ENCODE assay signal across 16 mouse cellular contexts in the genomic region with DNA sequence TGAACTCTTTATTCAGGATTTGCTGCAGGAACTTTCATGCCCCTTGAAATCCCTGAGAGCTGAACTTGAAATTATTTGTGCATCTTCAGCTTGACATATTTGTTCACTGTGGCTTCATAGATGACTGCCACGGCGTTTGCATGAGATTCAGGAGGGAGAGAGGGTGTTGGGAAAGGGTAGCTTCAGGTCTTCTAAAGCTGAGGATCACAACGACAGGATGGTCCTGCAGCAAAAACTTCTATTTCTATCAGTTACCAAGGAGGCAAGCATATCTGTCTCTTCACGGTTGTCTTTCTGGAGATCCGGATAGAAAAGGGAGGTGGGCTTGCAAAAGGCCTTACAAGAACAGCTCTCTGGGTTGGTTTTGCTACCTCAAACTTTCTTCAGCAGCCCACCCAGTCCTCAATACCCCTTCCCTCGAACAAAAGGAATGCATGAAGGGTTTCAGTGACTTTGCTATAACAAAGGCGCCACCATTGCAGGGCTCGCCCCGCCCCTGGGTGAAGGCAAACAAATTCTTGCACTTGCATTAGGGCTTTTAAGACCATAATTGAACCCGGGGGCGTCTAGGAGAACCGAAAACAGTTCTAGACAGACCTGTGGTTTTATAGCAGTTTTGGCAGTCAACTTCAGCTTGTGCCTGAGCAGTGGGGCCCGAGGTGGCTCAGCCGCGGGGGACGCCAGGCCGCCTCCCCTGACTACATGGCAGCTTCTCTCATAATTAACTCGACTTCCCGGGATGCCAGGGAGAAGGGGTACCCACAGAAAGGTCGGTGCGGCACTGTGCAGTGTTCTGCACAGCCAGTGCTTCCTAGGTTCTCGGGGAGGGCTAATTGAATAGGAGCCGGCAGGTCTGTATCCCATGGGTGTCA. TPM values are rescaled to one million over a fixed set of nuclear protein-coding genes. Genes with fewer than 3 reads are reported as not detected.
DNase-seq lines count a peak whose midpoint lies in the region; ATAC-seq and TF ChIP-seq lines count a peak whose summit lies in the region.
"Had no signal": no experiment of that assay in that cellular context is flagged by ENCODE, and none has a peak within 500 bp of the region (broad histone marks: within the 10 kb centered on the region; RNA-seq: fewer than 3 reads in every experiment).

No protein-coding gene starts in this region.

- H3K4me2 ChIP-seq in intestine, postnatal 0 days (replicated peaks; ENCODE audit: low read depth): peak overlapping the region; percentile 1; the same call in 1 of the 2 replicates

- no peaks in the 10 kb centered on the region for H3K9me3 ChIP-seq in heart, embryonic 10.5 days
- H3K9me3 ChIP-seq in E14TG2a.4 (ENCODE audit: low read length): no peaks in the 10 kb centered on the region; the same call in 1 of the 2 replicates
- no peaks in the 10 kb centered on the region for H3K9me3 ChIP-seq in intestine, postnatal 0 days (ENCODE audit: control insufficient read depth)

- no peak for ATAC-seq in intestine, postnatal 0 days

- peak; percentile 72 for DNase-seq in heart, embryonic 10.5 days (ENCODE audit: low spot score)
- no peak for DNase-seq in heart, adult 18-20 months
- DNase-seq in naive thymus-derived CD4-positive, alpha-beta T cell, adult 2 months (ENCODE audit: low read depth): peak; percentile 17
- DNase-seq in left cerebral cortex, postnatal 10 days (ENCODE audit: extremely low spot score in 1 of 2, low spot score in 2 of 2): no peak
- DNase-seq in lung, postnatal 25 days (ENCODE audit: low spot score): no peak
- DNase-seq in adrenal gland, postnatal 4 days (ENCODE audit: low spot score in 2 of 2): no peak
- DNase-seq: adrenal gland, postnatal 10 days; right cerebral cortex, postnatal 4 days had no signal

- intact Hi-C loops in left cerebral cortex, postnatal 10 days (cut with DNase I): no loop called here

- H3K4me1 ChIP-seq in heart, embryonic 10.5 days: peaks cover 20% of the 10 kb centered on the region
- H3K4me1 ChIP-seq in E14TG2a.4 (replicated peaks; ENCODE audit: low read depth, low read length): peaks cover 70% of the 10 kb centered on the region
- no peaks in the 10 kb centered on the region for H3K4me1 ChIP-seq in intestine, postnatal 0 days (replicated peaks; ENCODE audit: control insufficient read depth, insufficient read depth, low read length)

- TF ChIP-seq CTCF in E14TG2a.4 (conservative IDR thresholded peaks at IDR 0.05; ENCODE audit: low read length): no peak
- no peak for TF ChIP-seq CTCF in intestine, postnatal 0 days (IDR thresholded peaks at IDR 0.05; ENCODE audit: low read depth)

- H3K27me3 ChIP-seq in heart, embryonic 10.5 days (ENCODE audit: insufficient read depth, poor library complexity, severe bottlenecking): peaks cover 100% of the 10 kb centered on the region
- H3K27me3 ChIP-seq in E14TG2a.4 (ENCODE audit: insufficient read depth, low read length): peaks cover 98% of the 10 kb centered on the region
- peaks cover 98% of the 10 kb centered on the region for H3K27me3 ChIP-seq in intestine, postnatal 0 days (replicated peaks; ENCODE audit: control insufficient read depth, insufficient read depth, low read length)

- H3K27ac ChIP-seq in heart, embryonic 10.5 days: no peak overlapping the region
- H3K27ac ChIP-seq in intestine, postnatal 0 days (ENCODE audit: low read depth, low read length): no peak overlapping the region
- H3K27ac ChIP-seq: liver, embryonic 14.5 days; stomach, postnatal 0 days had no signal

- 2% methylated on average over 23 of the region's 23 CpGs for WGBS in heart, embryonic 10.5 days
- 1% methylated on average over 23 of the region's 23 CpGs for WGBS in intestine, postnatal 0 days

- H3K36me3 ChIP-seq in heart, embryonic 10.5 days: no peaks in the 10 kb centered on the region
- no peaks in the 10 kb centered on the region for H3K36me3 ChIP-seq in E14TG2a.4 (ENCODE audit: insufficient read depth, low read length)
- no peaks in the 10 kb centered on the region; the same call in 1 of the 2 replicates for H3K36me3 ChIP-seq in intestine, postnatal 0 days (ENCODE audit: control insufficient read depth, insufficient read depth)

- no peak overlapping the region for H3K4me3 ChIP-seq in heart, embryonic 10.5 days
- 0 out of 2 replicates have a peak overlapping the region, but pooled peaks have one; percentile 13 for H3K4me3 ChIP-seq in E14TG2a.4 (replicated peaks; ENCODE audit: low read length)
- peak overlapping the region; percentile 4; the same call in 1 of the 2 replicates for H3K4me3 ChIP-seq in intestine, postnatal 0 days (ENCODE audit: low read depth, low read length)

- no peak overlapping the region for H3K9ac ChIP-seq in intestine, postnatal 0 days (ENCODE audit: low read depth, low read length)
- H3K9ac ChIP-seq: liver, embryonic 14.5 days had no signal

RNA-seq across cellular contexts. Expression of a gene that starts 2.4 kb away (rescaled TPM):
- 0.06 and 1.7 TPM in 2 replicates for polyA plus RNA-seq in heart, embryonic 10.5 days (2016; fragmentation: Nextera tagmentation; extraction: Ambion mirVana)
- not detected for total RNA-seq in heart, adult 18-20 months (2021)
- 1.1 TPM in 1 of 2 replicates, not detected in the other for polyA plus RNA-seq in intestine, postnatal 0 days (2015; fragmentation: Nextera tagmentation; extraction: Ambion mirVana)
- total RNA-seq in left cerebral cortex, postnatal 10 days (2021): not detected
- total RNA-seq in adrenal gland, postnatal 4 days (2021): 1 to 10 TPM in 1 of 2 experiments, not detected in 1; 3.0 TPM
- total RNA-seq: adrenal gland, postnatal 10 days; hematopoietic stem cell, adult 5-6 weeks; layer of hippocampus, postnatal 10 days; neutrophil, adult 5-6 weeks had no signal
- polyA plus RNA-seq: forebrain, embryonic 11.5 days; liver, embryonic 14.5 days; stomach, postnatal 0 days had no signal

RNA-seq across cellular contexts. Expression of a gene that starts 7.3 kb away (rescaled TPM):
- 0.30 and 3.6 TPM in 2 replicates for polyA plus RNA-seq in heart, embryonic 10.5 days (2016; fragmentation: Nextera tagmentation; extraction: Ambion mirVana)
- total RNA-seq in heart, adult 18-20 months (2021): not detected
- polyA plus RNA-seq in intestine, postnatal 0 days (2015; fragmentation: Nextera tagmentation; extraction: Ambion mirVana): 0.17 and 7.8 TPM in 2 replicates
- not detected for total RNA-seq in left cerebral cortex, postnatal 10 days (2021)
- 10 to 100 TPM in 1 of 2 experiments, under 1 TPM in 1; 0.87 to 11.1 TPM for total RNA-seq in adrenal gland, postnatal 4 days (2021)
- total RNA-seq: layer of hippocampus, postnatal 10 days; neutrophil, adult 5-6 weeks had no signal
- polyA plus RNA-seq: forebrain, embryonic 11.5 days; stomach, postnatal 0 days had no signal

RNA-seq across cellular contexts. Expression of a gene that starts 12.7 kb away (rescaled TPM):
- polyA plus RNA-seq in heart, embryonic 10.5 days (2016; fragmentation: Nextera tagmentation; extraction: Ambion mirVana): not detected in 2 replicates
- total RNA-seq in heart, adult 18-20 months (2021): not detected
- not detected in 2 replicates for polyA plus RNA-seq in intestine, postnatal 0 days (2015; fragmentation: Nextera tagmentation; extraction: Ambion mirVana)
- total RNA-seq in left cerebral cortex, postnatal 10 days (2021): not detected
- not detected for total RNA-seq in adrenal gland, postnatal 4 days (2021)
- total RNA-seq: adrenal gland, postnatal 10 days; hematopoietic stem cell, adult 5-6 weeks; layer of hippocampus, postnatal 10 days; neutrophil, adult 5-6 weeks had no signal
- polyA plus RNA-seq: forebrain, embryonic 11.5 days; stomach, postnatal 0 days had no signal

RNA-seq across cellular contexts. Expression of a gene that starts 17.1 kb away (rescaled TPM):
- 0.37 and 5.6 TPM in 2 replicates for polyA plus RNA-seq in heart, embryonic 10.5 days (2016; fragmentation: Nextera tagmentation; extraction: Ambion mirVana)
- total RNA-seq in heart, adult 18-20 months (2021): not detected
- 1.1 and 3.0 TPM in 2 replicates for polyA plus RNA-seq in intestine, postnatal 0 days (2015; fragmentation: Nextera tagmentation; extraction: Ambion mirVana)
- total RNA-seq in left cerebral cortex, postnatal 10 days (2021): not detected
- 10 to 100 TPM in 1 of 2 experiments, 1 to 10 TPM in 1; 4.5 to 14.6 TPM for total RNA-seq in adrenal gland, postnatal 4 days (2021)
- total RNA-seq: layer of hippocampus, postnatal 10 days; neutrophil, adult 5-6 weeks had no signal
- polyA plus RNA-seq: forebrain, embryonic 11.5 days had no signal

RNA-seq across cellular contexts. Expression of a gene that starts 26.3 kb away (rescaled TPM):
- polyA plus RNA-seq in heart, embryonic 10.5 days (2016; fragmentation: Nextera tagmentation; extraction: Ambion mirVana): 0.11 and 2.5 TPM in 2 replicates
- under 1 TPM in 1 of 2 experiments, not detected in 1; 0.59 TPM for total RNA-seq in heart, adult 18-20 months (2021)
- polyA plus RNA-seq in intestine, postnatal 0 days (2015; fragmentation: Nextera tagmentation; extraction: Ambion mirVana): 5.6 and 6.2 TPM in 2 replicates
- not detected for total RNA-seq in left cerebral cortex, postnatal 10 days (2021)
- 10 to 100 TPM; 25.1 to 28.1 TPM for total RNA-seq in adrenal gland, postnatal 4 days (2021)
- total RNA-seq: layer of hippocampus, postnatal 10 days; neutrophil, adult 5-6 weeks had no signal
- polyA plus RNA-seq: forebrain, embryonic 11.5 days had no signal

Comparison
In these comparisons a context has a peak if more than half of its experiments do, and no peak if none do; other contexts are left out.
1. DNase-seq: peak in heart, embryonic 10.5 days (single experiment) and naive thymus-derived CD4-positive, alpha-beta T cell, adult 2 months (single experiment); none in heart, adult 18-20 months (0 of 2), left cerebral cortex, postnatal 10 days (0 of 2), lung, postnatal 25 days (single experiment) and adrenal gland, postnatal 4 days (0 of 2).